Comparison of ENCODE assay signal across 8 mouse cellular contexts in the genomic region with DNA sequence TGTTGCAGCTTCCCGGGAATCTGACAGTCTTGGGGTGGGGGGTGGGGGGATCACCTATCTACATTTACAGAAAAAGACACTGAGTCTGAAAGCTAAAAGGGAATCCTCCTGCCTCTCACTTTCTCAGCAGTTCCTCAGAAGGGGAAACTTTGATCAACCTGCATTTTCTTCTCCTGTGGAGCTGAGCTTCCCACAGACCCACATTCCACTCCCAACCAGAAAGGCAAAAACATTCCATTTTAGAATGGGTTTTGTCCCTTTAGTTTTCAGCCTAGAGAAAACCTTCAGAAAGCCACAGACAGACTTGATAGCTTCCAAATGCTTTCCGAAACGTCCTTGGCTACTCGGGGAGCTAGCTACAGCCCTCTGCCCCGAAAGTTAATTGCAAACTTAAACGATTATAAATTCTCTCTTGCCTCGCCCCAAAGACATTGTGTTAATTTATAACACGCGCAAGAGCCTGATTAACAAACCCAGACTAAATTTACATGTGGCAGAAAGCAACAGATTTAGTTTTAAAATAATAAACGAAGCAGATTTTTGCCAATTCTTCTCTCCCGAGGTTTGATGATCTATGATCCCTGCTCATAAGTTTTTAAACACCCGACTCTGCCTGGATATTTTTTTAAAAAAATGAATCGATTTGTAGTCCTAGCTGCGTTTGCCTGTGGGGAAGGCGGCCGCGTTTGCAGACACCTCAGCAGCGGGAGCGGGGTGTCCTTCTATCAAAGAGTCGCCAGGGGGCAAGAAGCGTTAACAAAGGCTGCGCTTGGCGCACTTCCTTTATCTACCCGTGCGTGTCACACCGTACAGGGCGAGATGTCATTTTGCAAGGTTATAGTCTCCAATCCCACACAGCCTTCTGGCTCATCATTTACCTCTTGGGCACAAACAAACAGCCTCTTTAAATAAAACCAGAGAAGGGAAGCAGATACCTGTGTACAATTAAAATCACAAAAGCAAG. TPM values are rescaled to one million over a fixed set of nuclear protein-coding genes. Genes with fewer than 3 reads are reported as not detected.
DNase-seq lines count a peak whose midpoint lies in the region; ATAC-seq and TF ChIP-seq lines count a peak whose summit lies in the region.

No protein-coding gene starts in this region.

- 0 out of 2 replicates have a peak overlapping the region, but pooled peaks have one; percentile 7 for H3K4me2 ChIP-seq in lung, embryonic 14.5 days

- ATAC-seq in lung, embryonic 14.5 days (ENCODE audit: insufficient read depth): peak; percentile 72
- peak; percentile 69; the same call in 1 of the 2 replicates for ATAC-seq in neutrophil, adult 5-6 weeks (ENCODE audit: extremely low read depth, insufficient number of reproducible peaks, low FRiP score, poor library complexity, severe bottlenecking)

- no peak overlapping the region for H3K27ac ChIP-seq in heart, embryonic 10.5 days
- no peak overlapping the region for H3K27ac ChIP-seq in lung, embryonic 14.5 days (ENCODE audit: low read depth)

- H3K9ac ChIP-seq in lung, embryonic 14.5 days: no peak overlapping the region

- peaks cover 100% of the 10 kb centered on the region for H3K27me3 ChIP-seq in heart, embryonic 10.5 days (ENCODE audit: insufficient read depth, poor library complexity, severe bottlenecking)
- peaks cover 93% of the 10 kb centered on the region for H3K27me3 ChIP-seq in lung, embryonic 14.5 days (ENCODE audit: insufficient read depth, low read length)

- no peaks in the 10 kb centered on the region for H3K36me3 ChIP-seq in heart, embryonic 10.5 days
- no peaks in the 10 kb centered on the region for H3K36me3 ChIP-seq in lung, embryonic 14.5 days (ENCODE audit: insufficient read depth)

- under 1% methylated on average over 27 of the region's 27 CpGs for WGBS in heart, embryonic 10.5 days
- WGBS in lung, embryonic 14.5 days: 2% methylated on average over 27 of the region's 27 CpGs

- DNase-seq in B cell, adult 2 months: peak; percentile 76 to 80
- DNase-seq in adrenal gland, adult 18-20 months (ENCODE audit: low spot score in 2 of 2): peak; percentile 44 to 55
- DNase-seq in embryo, embryonic 11 days: peak; percentile 92
- DNase-seq in heart, embryonic 10.5 days (ENCODE audit: low spot score): no peak
- DNase-seq in kidney, adult 9 months: peak; percentile 75
- peak; percentile 86 for DNase-seq in lung, embryonic 14.5 days
- peak; percentile 67 for DNase-seq in thymus, postnatal 14 days

- peak overlapping the region; percentile 16; the same call in 1 of the 2 replicates for H3K4me3 ChIP-seq in heart, embryonic 10.5 days
- H3K4me3 ChIP-seq in lung, embryonic 14.5 days (ENCODE audit: low read depth, low read length): no peak overlapping the region

- peaks cover 13% of the 10 kb centered on the region for H3K4me1 ChIP-seq in heart, embryonic 10.5 days
- no peaks in the 10 kb centered on the region for H3K4me1 ChIP-seq in lung, embryonic 14.5 days (ENCODE audit: insufficient read depth)

- TF ChIP-seq CTCF in lung, embryonic 14.5 days (IDR thresholded peaks at IDR 0.05; ENCODE audit: low read depth): peak; percentile 70

- no peaks in the 10 kb centered on the region for H3K9me3 ChIP-seq in heart, embryonic 10.5 days
- no peaks in the 10 kb centered on the region for H3K9me3 ChIP-seq in lung, embryonic 14.5 days (ENCODE audit: low read depth, low read length)

RNA-seq across cellular contexts. Expression of gene En2, which starts 42.7 kb away (rescaled TPM):
- under 1 TPM in 1 of 2 experiments, not detected in 1; 0.13 TPM for total RNA-seq in adrenal gland, adult 18-20 months (2021)
- not detected in 2 replicates for polyA plus RNA-seq in heart, embryonic 10.5 days (2016; fragmentation: Nextera tagmentation; extraction: Ambion mirVana)
- polyA plus RNA-seq in lung, embryonic 14.5 days (2014; fragmentation: Nextera tagmentation; extraction: Ambion mirVana): not detected in 2 replicates
- not detected in 2 replicates for total RNA-seq in neutrophil, adult 5-6 weeks (2017)

RNA-seq across cellular contexts. Expression of gene Insig1, which starts 51.6 kb away (rescaled TPM):
- total RNA-seq in adrenal gland, adult 18-20 months (2021): 100 to 1,000 TPM; 143 to 408 TPM
- polyA plus RNA-seq in heart, embryonic 10.5 days (2016; fragmentation: Nextera tagmentation; extraction: Ambion mirVana): 38.7 and 39.6 TPM in 2 replicates
- 66.5 and 74.8 TPM in 2 replicates for polyA plus RNA-seq in lung, embryonic 14.5 days (2014; fragmentation: Nextera tagmentation; extraction: Ambion mirVana)
- total RNA-seq in neutrophil, adult 5-6 weeks (2017): 26.2 and 31.1 TPM in 2 replicates
